Mouse (Mus musculus) MEL (cell line): ENCODE data around the gene Ror1. TPM values are rescaled to one million over a fixed set of nuclear protein-coding genes. Genes with fewer than 3 reads are reported as not detected.

Experiments used
- DNase-seq: peaks from one replicate; pipeline ENCODE4 v3.0.0; 2011; ENCODE audit warnings: low read depth, low spot score
- H3K27ac ChIP-seq: 2 replicates; pipeline ENCODE4 v1.5.1; 2012; ENCODE audit warnings: low read depth, mild to moderate bottlenecking, control low read depth, low read length, moderate library complexity; ENCODE audit not compliant: control insufficient read depth
- H3K27me3 ChIP-seq, 2 experiments: fragments of 150-350 bp in 1 of 2; sonication (generic) in 1 of 2; 2 replicates each; pipeline ENCODE4 v1.6.1; 2012; ENCODE audit warnings: low read length in 2 of 2, mild to moderate bottlenecking in 2 of 2, improper control_type of control experiment in 1 of 2, moderate library complexity in 1 of 2; ENCODE audit not compliant: insufficient read depth in 2 of 2, control insufficient read depth in 1 of 2
- H3K36me3 ChIP-seq, 2 experiments: 2 replicates each; pipeline ENCODE4 v1.6.1; 2012 to 2014; ENCODE audit warnings: low read length in 2 of 2, improper control_type of control experiment in 1 of 2, inconsistent platforms in 1 of 2, mild to moderate bottlenecking in 1 of 2; ENCODE audit not compliant: insufficient read depth in 2 of 2, control insufficient read depth in 1 of 2
- H3K4me1 ChIP-seq, 2 experiments: fragments of 150-350 bp in 1 of 2; sonication (generic) in 1 of 2; 2 replicates each; pipeline ENCODE4 v1.6.1; 2012; ENCODE audit warnings: low read length in 2 of 2, improper control_type of control experiment in 1 of 2, mild to moderate bottlenecking in 1 of 2; ENCODE audit not compliant: insufficient read depth in 2 of 2, control insufficient read depth in 1 of 2
- H3K4me3 ChIP-seq, 2 experiments: fragments of 150-350 bp in 1 of 2; sonication (generic) in 1 of 2; 2 replicates each; pipeline ENCODE4 v1.5.1; 2012; ENCODE audit warnings: low read depth in 2 of 2, low read length in 2 of 2, mild to moderate bottlenecking in 2 of 2, moderate library complexity in 2 of 2, control low read depth in 1 of 2, improper control_type of control experiment in 1 of 2; ENCODE audit not compliant: control insufficient read depth in 1 of 2, insufficient read depth in 1 of 2
- H3K79me2 ChIP-seq: 2 replicates; pipeline ENCODE4 v1.6.1; 2012; ENCODE audit warnings: mild to moderate bottlenecking, low read length, moderate library complexity; ENCODE audit not compliant: control insufficient read depth, poor library complexity, insufficient read depth
- H3K9ac ChIP-seq: 2 replicates; pipeline ENCODE4 v1.6.1; 2012; ENCODE audit warnings: low read depth, mild to moderate bottlenecking, control low read depth, low read length, moderate library complexity; ENCODE audit not compliant: control insufficient read depth, poor library complexity, severe bottlenecking
- H3K9me3 ChIP-seq: fragments of 150-350 bp; sonication (generic); replicated peaks from 2 replicates; pipeline ENCODE4 v1.6.1; 2012; ENCODE audit warnings: mild to moderate bottlenecking, low read length, improper control_type of control experiment, moderate library complexity; ENCODE audit not compliant: insufficient read depth
- BHLHE40 ChIP-seq: IDR thresholded peaks from 2 replicates; pipeline ENCODE4 v1.6.1; 2012; ENCODE audit warnings: low read depth, mild to moderate bottlenecking, inconsistent platforms, low read length, improper control_type of control experiment, borderline replicate concordance
- CHD2 ChIP-seq: IDR thresholded peaks from 2 replicates; pipeline ENCODE4 v1.6.1; 2011; ENCODE audit warnings: low read length, improper control_type of control experiment
- CTCF ChIP-seq, 3 experiments: IDR thresholded peaks in 2 of 3; conservative IDR thresholded peaks in 1 of 3; 2 replicates each; pipeline ENCODE4 v1.5.1; 2011 to 2012; ENCODE audit warnings: low read length in 3 of 3, low read depth in 2 of 3, mild to moderate bottlenecking in 2 of 3, improper control_type of control experiment in 1 of 3, inconsistent platforms in 1 of 3, mixed read lengths in 1 of 3, moderate library complexity in 1 of 3; ENCODE audit not compliant: control insufficient read depth in 1 of 3, insufficient read depth in 1 of 3, poor library complexity in 1 of 3, severe bottlenecking in 1 of 3
- ELF1 ChIP-seq: IDR thresholded peaks from 2 replicates; pipeline ENCODE4 v1.6.1; 2014; ENCODE audit warnings: low read depth, mild to moderate bottlenecking, inconsistent platforms, low read length, improper control_type of control experiment, moderate library complexity
- EP300 ChIP-seq, 2 experiments: IDR thresholded peaks; 2 replicates each; pipeline ENCODE4 v1.6.1; 2011; ENCODE audit warnings: improper control_type of control experiment in 2 of 2, low read length in 2 of 2, low read depth in 1 of 2, mild to moderate bottlenecking in 1 of 2
- GABPA ChIP-seq: IDR thresholded peaks from 2 replicates; pipeline ENCODE4 v1.6.1; 2012; ENCODE audit warnings: low read depth, mild to moderate bottlenecking, inconsistent platforms, low read length, improper control_type of control experiment, moderate library complexity
- GATA1 ChIP-seq: IDR thresholded peaks from 2 replicates; pipeline ENCODE4 v1.6.1; 2011; ENCODE audit warnings: low read depth, low read length, improper control_type of control experiment
- HCFC1 ChIP-seq: IDR thresholded peaks from 2 replicates; pipeline ENCODE4 v1.6.1; 2012; ENCODE audit warnings: low read depth, mild to moderate bottlenecking, inconsistent platforms, low read length, improper control_type of control experiment, moderate library complexity
- JUND ChIP-seq: IDR thresholded peaks from 2 replicates; pipeline ENCODE4 v1.6.1; 2011; ENCODE audit warnings: low read depth, mild to moderate bottlenecking, improper control_type of control experiment, low read length
- MAX ChIP-seq: IDR thresholded peaks from 2 replicates; pipeline ENCODE4 v1.6.1; 2011; ENCODE audit warnings: low read length, improper control_type of control experiment
- MEF2A ChIP-seq: IDR thresholded peaks from 2 replicates; pipeline ENCODE4 v1.6.1; 2014; ENCODE audit warnings: low read depth, mild to moderate bottlenecking, inconsistent platforms, low read length, improper control_type of control experiment; ENCODE audit not compliant: poor library complexity, insufficient replicate concordance, severe bottlenecking; ENCODE audit errors: extremely low read depth
- NELFE ChIP-seq: IDR thresholded peaks from 2 replicates; pipeline ENCODE4 v1.6.1; 2011; ENCODE audit warnings: low read depth, low read length, improper control_type of control experiment
- NRF1 ChIP-seq: IDR thresholded peaks from 2 replicates; pipeline ENCODE4 v1.6.1; 2014; ENCODE audit warnings: low read depth, mild to moderate bottlenecking, inconsistent platforms, low read length, improper control_type of control experiment, moderate library complexity; ENCODE audit not compliant: poor library complexity, insufficient read depth, severe bottlenecking
- POLR2A ChIP-seq, 2 experiments: IDR thresholded peaks; 2 replicates each; pipeline ENCODE4 v1.6.1; 2011 to 2012; ENCODE audit warnings: low read length in 2 of 2, mild to moderate bottlenecking in 2 of 2, control low read depth in 1 of 2, improper control_type of control experiment in 1 of 2, low read depth in 1 of 2, moderate library complexity in 1 of 2; ENCODE audit not compliant: control insufficient read depth in 1 of 2, insufficient read depth in 1 of 2, poor library complexity in 1 of 2
- POLR2AphosphoS5 ChIP-seq: IDR thresholded peaks from 2 replicates; pipeline ENCODE4 v1.6.1; 2012; ENCODE audit warnings: low read depth, borderline replicate concordance, mild to moderate bottlenecking, inconsistent platforms, low read length, moderate library complexity, mixed read lengths
- SMC3 ChIP-seq: IDR thresholded peaks from 2 replicates; pipeline ENCODE4 v1.6.1; 2011; ENCODE audit warnings: low read depth, low read length, improper control_type of control experiment
- TAL1 ChIP-seq: IDR thresholded peaks from 2 replicates; pipeline ENCODE4 v1.6.1; 2012; ENCODE audit warnings: mild to moderate bottlenecking, inconsistent platforms, low read length, moderate library complexity, mixed read lengths
- TCF12 ChIP-seq: IDR thresholded peaks from 2 replicates; pipeline ENCODE4 v1.6.1; 2014; ENCODE audit warnings: low read depth, mild to moderate bottlenecking, inconsistent platforms, low read length, improper control_type of control experiment, moderate library complexity
- ZC3H11A ChIP-seq: IDR thresholded peaks from 2 replicates; pipeline ENCODE4 v1.6.1; 2012; ENCODE audit warnings: low read depth, mild to moderate bottlenecking, inconsistent platforms, low read length, improper control_type of control experiment
- ZKSCAN1 ChIP-seq: IDR thresholded peaks from 2 replicates; pipeline ENCODE4 v1.6.1; 2012; ENCODE audit warnings: low read depth, mild to moderate bottlenecking, inconsistent platforms, low read length, improper control_type of control experiment, moderate library complexity
- ZMIZ1 ChIP-seq: IDR thresholded peaks from 2 replicates; pipeline ENCODE4 v1.6.1; 2012; ENCODE audit warnings: low read depth, mild to moderate bottlenecking, inconsistent platforms, low read length, improper control_type of control experiment, moderate library complexity
- polyA plus RNA-seq, 2 experiments: library from polyadenylated mRNA; stranded (reverse) in 1 of 2; unstranded in 1 of 2; fragments of >175 nt in 1 of 2; fragments of >200 nt in 1 of 2; gene quantifications; 2 replicates each; pipeline versions ENCODE4 v1.2.1 to v1.2.4; 2012; ENCODE audit warnings: low replicate concordance in 2 of 2, low read depth in 1 of 2; ENCODE audit not compliant: insufficient read length in 2 of 2, insufficient read depth in 1 of 2, missing spikeins in 1 of 2
- total RNA-seq: library from RNA; depleted of rRNA; stranded (reverse); fragments of 300-350 nt; gene quantifications from 2 replicates; pipeline ENCODE4 v1.2.3, GENCODE M21; 2012

The Ror1 gene
- total and polyA plus RNA-seq, 3 experiments = not detected

DNA sequence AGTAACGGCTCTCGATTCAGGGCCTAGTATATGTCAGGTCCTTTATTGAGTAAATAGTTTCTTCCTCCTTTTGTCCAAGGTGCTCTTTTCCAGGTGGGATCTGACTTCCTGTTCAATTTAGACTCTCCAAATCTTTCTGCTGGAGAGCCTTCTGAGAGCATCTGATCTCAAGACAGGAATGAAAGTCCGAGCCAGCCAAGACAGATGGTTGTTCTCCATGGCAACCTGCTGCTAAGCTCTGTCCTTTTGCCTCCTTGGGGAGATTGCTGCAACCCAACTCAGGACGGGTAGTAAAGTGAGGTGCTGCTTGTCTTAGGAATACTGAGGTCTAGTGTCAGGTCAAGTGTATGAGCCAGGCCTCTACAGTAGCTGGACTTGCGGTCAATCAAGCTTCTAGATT lies 25.0 kb downstream of the Ror1 start:
- H3K27ac ChIP-seq = no peak overlapping the region
- DNase-seq = no peak
- H3K79me2 ChIP-seq = no peaks in the 10 kb centered on the region
- no peaks in the 10 kb centered on the region for H3K27me3 ChIP-seq
- H3K36me3 ChIP-seq = no peaks in the 10 kb centered on the region
- TF ChIP-seq CHD2 (no peak), MAX (no peak), CTCF (IDR thresholded peaks at IDR 0.05 in 2 of 3, conservative IDR thresholded peaks at IDR 0.05 in 1 of 3; ENCODE audit: control insufficient read depth in 1 of 3, insufficient read depth in 1 of 3, low read depth in 2 of 3, low read length in 3 of 3, poor library complexity in 1 of 3, severe bottlenecking in 1 of 3) (no peak), NRF1 (no peak), ZKSCAN1 (no peak), HCFC1 (no peak), JUND (no peak), MEF2A (no peak), ELF1 (no peak), GATA1 (no peak), TCF12 (no peak), NELFE (no peak)
- H3K4me1 ChIP-seq = no peaks in the 10 kb centered on the region
- no peak overlapping the region for H3K9ac ChIP-seq
- no peak overlapping the region for H3K4me3 ChIP-seq
- no peaks in the 10 kb centered on the region for H3K9me3 ChIP-seq

GRCm38 (mm10) chr4:100122436-100122835 lies 26.8 kb downstream of the Ror1 start:
- TF ChIP-seq POLR2AphosphoS5 (no peak), JUND (no peak), EP300 (IDR thresholded peaks at IDR 0.05; ENCODE audit: low read depth in 1 of 2, low read length in 2 of 2) (no peak), BHLHE40 (no peak)
- no peaks in the 10 kb centered on the region for H3K9me3 ChIP-seq
- no peak overlapping the region for H3K9ac ChIP-seq
- no peaks in the 10 kb centered on the region for H3K4me1 ChIP-seq
- no peak overlapping the region for H3K27ac ChIP-seq
- DNase-seq = no peak
- H3K79me2 ChIP-seq = no peaks in the 10 kb centered on the region
- H3K4me3 ChIP-seq = no peak overlapping the region
- H3K36me3 ChIP-seq = no peaks in the 10 kb centered on the region
- no peaks in the 10 kb centered on the region for H3K27me3 ChIP-seq

GRCm38 (mm10) chr4:100123519-100123918 lies 27.9 kb downstream of the Ror1 start:
- Histone ChIP-seq H3K79me2 (no peaks in the 10 kb centered on the region), H3K9ac (no peak overlapping the region), H3K27ac (no peak overlapping the region), H3K4me3 (no peak overlapping the region), H3K27me3 (no peaks in the 10 kb centered on the region), H3K36me3 (no peaks in the 10 kb centered on the region), H3K9me3 (no peaks in the 10 kb centered on the region), H3K4me1 (no peaks in the 10 kb centered on the region)
- DNase-seq = no peak
- no peak for TF ChIP-seq JUND
- TF ChIP-seq POLR2A (IDR thresholded peaks at IDR 0.05; ENCODE audit: control insufficient read depth in 1 of 2, insufficient read depth in 1 of 2, low read depth in 1 of 2, low read length in 2 of 2, poor library complexity in 1 of 2) = no peak
- TF ChIP-seq BHLHE40 = no peak
- no peak for TF ChIP-seq ELF1
- no peak for TF ChIP-seq ZC3H11A
- TF ChIP-seq SMC3 = no peak
- TF ChIP-seq GABPA = no peak
- TF ChIP-seq ZMIZ1 = no peak
- TF ChIP-seq TAL1 = no peak
- no peak for TF ChIP-seq CTCF (IDR thresholded peaks at IDR 0.05 in 2 of 3, conservative IDR thresholded peaks at IDR 0.05 in 1 of 3; ENCODE audit: control insufficient read depth in 1 of 3, insufficient read depth in 1 of 3, low read depth in 2 of 3, low read length in 3 of 3, poor library complexity in 1 of 3, severe bottlenecking in 1 of 3)
